Mouse (Mus musculus): ENCODE data around the gene Rab42. TPM values are rescaled to one million over a fixed set of nuclear protein-coding genes. Genes with fewer than 3 reads are reported as not detected.
"Not testable (repeated sequence)": the region's sequence is repeated elsewhere in the genome, so short reads cannot be mapped to it uniquely, and the experiment has no call there.

The Rab42 gene
- total RNA-seq, 2 experiments from 2014 or later: not detected

DNA sequence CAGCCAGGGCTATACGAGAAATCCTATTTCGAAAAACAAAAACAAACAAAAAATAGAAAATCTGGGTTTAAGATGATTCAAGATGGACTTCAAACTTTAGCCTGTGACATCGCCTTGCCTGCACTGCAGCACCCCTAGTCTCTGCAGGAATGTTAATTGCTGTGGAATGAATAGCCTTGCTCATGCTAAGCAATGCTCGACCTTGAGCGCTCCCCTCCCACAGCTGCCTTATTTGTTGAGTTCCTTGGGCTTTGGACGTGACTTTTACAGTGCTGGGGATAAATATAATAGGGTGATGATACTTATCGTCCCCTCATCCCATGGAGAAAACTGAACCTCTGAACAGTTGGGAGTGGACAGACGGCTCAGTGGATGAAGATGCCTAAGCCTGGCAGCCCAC is 12.5 kb upstream of the Rab42 start:
- intact Hi-C loops (cut with DNase I): no loop called here
- DNase-seq: no peak

DNA sequence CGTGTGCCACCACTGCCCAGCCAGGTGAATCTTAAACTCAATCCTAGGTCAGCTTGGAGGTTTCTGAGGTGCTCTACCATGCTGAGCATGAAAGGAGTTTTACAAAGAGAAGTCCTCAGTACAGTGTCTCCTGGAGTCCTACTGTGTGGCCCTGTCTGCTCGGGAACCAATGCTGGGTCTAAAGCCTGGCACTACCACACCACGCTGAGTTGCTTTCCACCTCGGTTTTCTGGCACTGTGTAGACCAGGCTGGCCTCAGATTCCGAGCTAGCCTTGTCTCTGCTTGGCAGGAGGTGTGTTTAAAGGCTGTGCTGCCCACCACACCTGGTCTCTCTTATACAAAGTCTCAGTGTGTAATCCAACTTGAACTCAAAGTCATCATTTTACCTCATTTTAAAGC is 9.4 kb upstream of the Rab42 start:
- no peak for DNase-seq
- intact Hi-C loops (cut with DNase I): no loop called here

DNA sequence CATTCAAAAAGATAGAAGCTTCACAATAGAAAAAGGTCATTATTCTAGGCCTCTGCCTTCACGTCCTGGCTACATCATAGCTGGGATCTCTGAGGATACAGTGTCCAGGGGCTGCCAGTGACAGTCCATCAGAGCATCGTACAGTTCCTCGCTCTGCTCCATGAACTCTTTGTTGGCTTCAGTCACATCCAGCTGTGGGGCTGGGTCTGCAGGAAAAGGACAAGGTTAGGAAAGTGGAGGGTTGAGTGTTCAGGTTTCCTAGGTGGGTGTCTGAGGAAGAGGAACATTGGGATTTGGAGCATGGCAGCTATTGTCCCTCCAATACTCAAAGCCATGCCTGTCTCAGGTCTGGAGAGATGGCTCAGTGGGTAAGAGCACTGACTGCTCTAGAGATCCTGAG is 8.6 kb upstream of the Rab42 start:
- no peak for DNase-seq

DNA sequence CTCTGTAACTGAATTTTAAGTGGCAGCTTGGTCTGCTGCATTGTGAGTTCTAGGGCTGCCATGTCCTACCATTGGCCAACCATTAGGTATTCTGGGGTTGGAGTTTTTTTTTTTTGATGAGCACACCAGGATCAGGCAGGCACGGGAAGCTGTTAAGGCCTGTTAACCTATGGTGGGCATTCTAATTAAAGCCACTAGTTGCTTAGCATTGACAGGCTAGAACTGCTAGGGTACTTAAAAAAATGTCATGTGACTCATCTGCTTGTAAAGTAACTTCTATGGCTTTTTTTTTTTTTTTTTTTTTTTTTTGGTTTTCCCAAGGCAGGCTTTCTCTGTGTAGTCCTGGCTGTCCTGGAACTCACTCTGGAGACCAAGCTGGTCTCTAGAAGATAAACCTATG is 8.0 kb upstream of the Rab42 start:
- no peak for DNase-seq
- intact Hi-C loops (cut with DNase I): no loop called here

More for the DNA sequence above, 8.6 kb upstream of the Rab42 start:
- intact Hi-C loops (cut with DNase I): no loop called here

DNA sequence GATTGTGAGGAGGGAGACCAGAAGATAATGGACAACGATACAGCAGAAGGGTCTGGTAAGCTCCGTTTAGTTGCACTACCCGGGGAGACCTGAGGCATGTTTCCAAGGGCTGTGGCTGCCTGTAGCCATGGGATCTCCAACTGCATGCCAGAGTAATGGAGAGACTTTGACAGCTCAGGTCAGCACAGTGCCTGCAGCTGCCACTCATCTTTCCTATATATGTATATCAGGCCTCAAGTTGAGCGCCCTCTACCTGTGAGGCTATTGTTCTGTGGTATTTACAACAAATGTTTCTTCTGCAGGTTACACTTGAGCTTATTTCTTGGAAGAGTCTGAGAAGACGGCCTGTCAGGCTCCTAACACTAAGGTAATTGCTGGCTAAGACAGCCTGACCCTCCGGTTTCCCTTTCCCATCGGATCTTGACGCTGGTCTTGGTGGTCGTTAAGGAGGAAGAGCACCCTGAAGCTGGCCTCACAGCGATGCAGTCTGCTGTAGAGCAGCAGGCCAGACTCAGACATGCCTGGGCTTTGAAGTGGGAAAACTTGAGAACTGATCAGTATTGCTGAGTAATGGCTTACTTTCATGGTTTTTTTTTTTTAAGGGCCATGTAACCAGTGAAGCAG is 6.8 kb upstream of the Rab42 start:
- intact Hi-C loops (cut with DNase I): loop anchor here (5.0 kb wide), 1 partner anchor 32 kb away; no protein-coding TSS in a partner anchor
- DNase-seq: no peak

DNA sequence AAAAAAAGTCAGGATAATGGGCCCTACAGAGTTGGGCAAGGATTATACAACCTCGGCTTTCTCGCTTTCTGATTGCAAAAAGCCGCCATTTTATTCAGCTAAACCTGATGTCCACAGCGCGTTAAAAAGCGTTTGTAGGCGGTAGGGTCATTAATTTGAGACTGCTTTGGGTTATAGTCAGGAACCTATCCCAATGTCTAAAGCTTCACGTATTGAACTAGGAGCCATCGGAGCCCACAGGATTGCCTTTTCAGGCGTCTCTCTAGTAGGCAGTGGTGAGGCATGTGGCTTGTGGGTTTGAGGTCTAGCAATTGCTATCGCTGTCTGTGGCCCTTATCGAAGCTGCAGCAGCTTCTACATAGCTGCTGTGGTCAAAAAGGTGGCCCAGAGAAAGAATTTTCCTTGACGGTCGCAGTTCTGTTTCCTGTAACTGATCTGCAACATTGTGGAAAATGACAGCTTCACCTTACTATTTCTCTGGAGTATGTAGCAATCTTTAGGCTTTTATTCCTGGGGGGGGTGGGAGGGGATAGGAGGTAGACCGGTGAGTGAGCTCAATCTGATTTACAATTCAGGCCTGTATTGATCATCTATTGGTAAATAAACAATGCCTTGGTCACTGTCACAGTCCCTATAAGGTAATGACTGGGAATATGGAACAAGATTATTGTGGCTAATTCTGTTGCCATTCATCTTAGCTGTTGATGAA is 6.1 kb upstream of the Rab42 start:
- intact Hi-C loops (cut with DNase I): loop anchor here (5.0 kb wide), 1 partner anchor 33 kb away; no protein-coding TSS in a partner anchor
- no peak for DNase-seq

DNA sequence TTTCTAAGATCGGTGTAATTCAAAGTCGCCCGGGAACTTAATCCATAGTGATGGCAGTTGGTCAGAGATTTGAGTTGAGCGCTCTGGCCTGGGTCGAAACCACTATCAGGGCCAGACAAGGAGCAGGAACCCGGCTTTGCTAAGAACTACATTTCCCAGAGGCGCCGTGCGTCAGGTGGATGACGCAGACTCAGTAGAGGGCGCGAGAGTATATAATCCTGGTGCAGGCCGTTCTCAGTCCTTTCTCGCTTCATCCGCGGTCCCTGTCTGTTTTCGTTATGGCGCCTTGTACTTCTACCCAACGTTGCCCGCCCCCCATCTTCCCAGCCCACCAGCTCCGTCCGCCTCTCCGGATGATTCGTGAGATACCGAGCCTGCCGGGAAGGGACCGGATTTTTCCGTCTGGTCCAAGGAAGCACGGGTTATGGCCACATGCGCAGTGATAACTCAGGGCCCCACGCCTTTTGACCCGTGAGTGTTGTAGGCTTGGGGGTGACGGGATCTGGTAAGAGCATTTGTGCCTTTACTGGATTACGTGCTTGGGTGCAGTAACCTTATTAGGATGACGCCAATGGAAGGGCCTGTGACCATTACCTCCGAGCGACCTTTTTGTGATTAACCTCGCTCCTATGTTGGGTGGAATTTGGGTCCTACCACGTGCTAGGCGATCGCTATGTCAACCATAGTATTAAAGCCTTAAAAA is 5.4 kb upstream of the Rab42 start:
- DNase-seq: peak; percentile 85 to 87
- intact Hi-C loops (cut with DNase I): loop anchor here (1.0 to 5.0 kb wide), 2 partner anchors 34 to 38 kb away; no protein-coding TSS in a partner anchor

DNA sequence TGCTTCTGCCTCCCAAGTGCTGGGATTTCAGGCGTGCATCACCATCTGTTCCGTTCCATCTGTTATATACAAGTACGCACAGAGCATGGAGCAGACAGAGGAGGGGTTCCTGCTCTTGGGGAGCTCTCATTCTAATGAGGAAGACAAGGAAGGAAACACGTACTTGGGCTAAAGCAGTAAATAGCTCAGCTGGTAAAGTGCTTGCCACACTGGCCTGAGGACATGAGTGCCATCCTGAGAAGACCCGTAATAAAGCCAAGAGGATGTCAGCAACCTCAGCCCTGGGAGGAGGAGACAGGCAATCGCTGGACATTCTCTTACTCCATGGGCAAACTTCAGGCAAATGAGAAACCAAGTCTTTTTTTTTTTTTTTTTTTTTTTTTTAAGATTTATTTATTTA is 2.8 kb upstream of the Rab42 start:
- intact Hi-C loops (cut with DNase I): loop anchor here (5.0 kb wide), 1 partner anchor 36 kb away; no protein-coding TSS in a partner anchor
- DNase-seq: no peak

DNA sequence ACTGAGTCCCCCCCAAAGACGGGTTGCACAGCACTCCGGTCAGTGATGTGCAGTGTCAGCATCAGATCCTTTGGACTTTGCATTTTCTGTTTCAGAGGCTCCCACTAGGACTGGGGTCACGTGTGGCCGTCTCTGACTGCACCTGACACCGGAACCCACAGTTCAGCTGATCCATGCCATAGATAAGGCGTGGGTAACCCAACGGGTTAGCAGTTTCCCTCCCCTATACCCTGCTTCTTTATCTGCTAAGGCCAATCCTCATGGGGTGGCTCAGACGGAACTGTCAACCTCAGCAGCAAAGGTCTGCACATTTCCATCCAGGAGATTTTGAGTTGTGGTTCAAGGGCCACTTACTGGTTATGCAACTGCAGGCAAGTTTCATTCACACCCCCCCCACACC is 2.1 kb upstream of the Rab42 start:
- no peak for DNase-seq
- intact Hi-C loops (cut with DNase I): loop anchor here (5.0 kb wide), 1 partner anchor 37 kb away; no protein-coding TSS in a partner anchor

DNA sequence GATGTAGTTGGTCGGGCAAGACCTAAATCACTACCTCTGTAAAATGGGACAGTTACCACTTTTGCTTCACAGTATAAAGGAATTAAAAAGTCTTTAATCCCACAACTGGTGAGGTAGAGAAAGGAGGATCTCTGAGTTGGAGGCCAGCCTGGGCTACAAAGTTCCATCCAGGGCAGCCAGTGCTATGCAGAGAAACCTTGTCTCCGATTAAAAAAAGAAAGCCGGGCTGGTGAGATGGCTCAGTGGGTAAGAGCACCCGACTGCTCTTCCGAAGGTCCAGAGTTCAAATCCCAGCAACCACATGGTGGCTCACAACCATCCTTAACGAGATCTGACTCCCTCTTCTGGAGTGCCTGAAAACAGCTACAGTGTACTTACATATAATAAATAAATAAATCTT is 299 bp upstream of the Rab42 start:
- intact Hi-C loops (cut with DNase I): not testable (repeated sequence)

DNA sequence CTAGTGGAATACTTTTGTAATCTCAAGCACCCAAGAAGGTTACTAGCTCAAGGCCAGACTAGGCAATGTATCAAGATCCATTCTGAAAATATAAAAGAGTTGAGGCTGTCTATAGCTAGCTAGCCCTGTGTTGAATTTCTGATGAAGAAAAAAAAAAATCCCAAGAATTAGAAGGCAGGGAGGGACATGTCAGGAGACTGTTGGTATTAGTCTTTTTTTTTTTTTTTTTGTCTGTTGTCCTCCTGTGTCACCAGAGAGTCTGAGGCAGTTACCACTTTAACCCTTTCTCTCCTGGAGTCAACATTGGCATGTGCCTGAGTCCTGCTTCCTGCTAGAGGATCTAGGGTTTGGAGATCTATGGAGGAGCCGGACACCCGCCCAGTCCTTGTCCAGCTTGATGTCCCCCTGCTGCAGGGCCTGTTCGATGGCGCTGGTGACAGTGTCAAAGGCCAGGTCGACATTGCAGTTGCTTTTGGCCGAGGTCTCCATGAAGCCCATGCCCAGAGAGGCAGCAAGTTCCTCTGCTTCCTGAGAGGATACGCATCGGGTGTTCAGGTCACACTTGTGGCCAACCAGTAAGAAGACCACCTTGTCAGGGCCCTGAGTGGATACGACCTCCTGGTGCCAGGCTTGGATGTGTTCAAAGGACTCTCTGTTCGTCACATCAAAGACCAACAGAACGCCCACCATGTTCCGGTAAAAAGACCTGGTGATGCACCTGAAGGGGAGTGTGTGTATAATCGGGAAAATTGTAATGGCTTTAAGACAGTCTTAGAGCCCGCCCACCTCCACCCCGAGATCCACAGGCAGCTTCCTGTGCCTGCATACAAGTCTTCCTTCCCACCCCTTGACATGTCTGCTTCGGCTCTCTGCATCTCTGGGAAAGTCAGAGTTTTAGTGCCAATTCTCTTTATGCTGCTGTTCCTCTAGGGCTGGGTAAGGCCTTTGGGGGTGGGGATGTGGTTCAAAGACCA is 933 bp downstream of the Rab42 start:
- intact Hi-C loops (cut with DNase I): no loop called here
- no peak for DNase-seq

More for the DNA sequence above, 299 bp upstream of the Rab42 start:
- not testable (repeated sequence) for DNase-seq

DNA sequence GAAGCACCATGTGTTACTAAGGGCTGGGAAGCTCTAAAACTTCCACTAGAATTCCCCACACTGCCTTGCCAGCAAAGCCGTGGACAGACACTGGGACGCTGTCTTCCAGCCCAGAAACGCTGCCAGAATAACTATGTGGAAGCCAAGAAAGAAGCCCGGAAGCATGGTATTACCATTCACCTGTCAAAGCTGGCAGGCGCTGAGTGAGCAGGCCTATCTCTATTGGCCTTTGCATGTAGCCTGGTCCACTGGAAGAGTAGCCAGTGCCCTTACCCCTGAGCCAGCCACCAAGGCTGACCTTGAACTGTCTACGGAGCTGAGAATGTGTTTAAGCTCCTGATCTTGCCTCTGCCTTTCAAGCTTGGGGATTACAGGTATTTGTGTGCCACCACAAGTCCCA is 1.7 kb downstream of the Rab42 start:
- intact Hi-C loops (cut with DNase I): no loop called here
- peak in 1 of 2 experiments; percentile 15 for DNase-seq

DNA sequence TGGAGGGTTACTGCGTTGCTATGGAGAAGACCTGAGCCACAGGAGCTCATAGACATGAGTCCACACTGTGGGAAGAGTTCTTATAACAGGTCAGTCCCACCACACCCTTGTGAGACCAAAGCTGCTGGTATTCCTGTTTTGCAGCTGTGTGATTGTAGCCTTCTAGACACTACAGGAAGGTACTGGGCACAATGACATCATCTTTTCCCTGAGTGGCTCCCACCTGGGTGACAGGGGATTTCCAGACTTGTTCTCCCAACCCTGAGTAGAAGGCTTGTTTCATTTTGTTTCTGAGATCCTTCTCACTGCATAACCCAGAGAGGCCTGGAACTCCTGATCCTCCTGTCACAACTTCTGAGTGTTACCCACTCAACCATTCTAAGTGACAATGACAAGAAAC is 3.3 kb downstream of the Rab42 start:
- DNase-seq: no peak
- intact Hi-C loops (cut with DNase I): loop anchor here (5.0 to 10.0 kb wide), 2 partner anchors 107 to 215 kb away; partner anchors contain the start of gene Sesn2

DNA sequence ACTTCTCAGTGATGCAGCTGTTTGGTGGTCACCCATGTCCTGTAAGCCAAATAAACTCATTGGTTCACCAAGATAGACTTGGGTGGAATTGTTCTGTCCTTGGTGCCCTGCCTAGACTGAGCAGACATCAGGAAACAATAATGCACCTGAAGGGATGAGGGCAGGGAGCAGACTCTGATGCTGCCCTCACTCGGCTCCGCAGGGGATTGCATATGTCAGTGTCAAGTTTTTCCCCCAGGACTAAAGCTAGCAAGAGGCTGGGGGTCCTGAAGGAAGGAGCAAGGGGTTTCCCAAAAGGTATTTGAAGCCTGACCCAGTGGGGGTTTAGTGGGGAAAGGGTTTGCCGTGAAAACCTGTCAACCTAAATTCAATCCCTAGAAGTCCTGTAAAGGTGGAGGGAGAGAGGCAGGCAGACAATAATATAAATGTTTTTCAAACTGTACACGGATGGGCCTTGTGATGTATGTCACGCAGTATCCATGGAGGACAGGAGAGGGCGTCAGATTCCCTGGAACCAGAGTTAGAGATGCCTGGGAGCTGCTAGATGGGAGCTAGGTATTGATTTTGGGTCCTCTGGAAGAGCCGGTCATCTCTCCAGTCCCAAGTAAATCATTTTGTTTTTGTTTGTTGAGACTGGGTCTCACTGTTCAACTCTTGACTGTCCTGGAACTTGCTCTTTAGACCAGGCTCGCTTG is 7.3 kb downstream of the Rab42 start:
- no peak for DNase-seq
- intact Hi-C loops (cut with DNase I): loop anchor here (5.0 to 10.0 kb wide), 2 partner anchors 111 to 219 kb away; partner anchors contain the start of gene Sesn2

DNA sequence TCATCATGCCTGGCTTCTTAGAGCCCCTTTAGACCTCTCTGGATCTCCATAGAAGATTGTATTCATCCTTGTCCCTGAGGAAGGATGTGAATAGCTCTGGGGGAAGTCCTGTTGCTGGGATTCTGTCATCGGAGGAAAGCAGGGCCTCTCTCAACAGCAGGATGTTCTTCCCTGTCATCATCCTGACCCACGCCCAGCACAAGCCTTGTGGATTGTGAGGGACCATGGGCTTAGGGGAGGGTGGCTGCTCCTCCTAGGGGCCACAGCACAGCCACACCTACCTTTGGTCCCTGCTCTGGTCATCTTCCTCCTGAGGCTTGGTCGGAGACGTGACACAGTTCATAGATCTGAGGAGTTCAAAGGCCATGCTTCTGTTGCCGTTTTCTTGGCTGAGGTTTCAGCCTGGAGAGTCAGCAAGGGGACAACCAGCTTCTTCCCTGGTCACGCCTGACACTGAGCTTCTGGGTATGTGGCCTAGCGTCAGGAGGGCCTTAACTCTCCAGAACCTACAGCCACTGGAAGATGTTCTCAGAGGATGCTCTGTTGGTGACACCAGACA is 9.4 kb downstream of the Rab42 start:
- intact Hi-C loops (cut with DNase I): loop anchor here (2.0 to 10.0 kb wide), 2 partner anchors 51 to 221 kb away; partner anchors contain the start of gene Sesn2
- no peak for DNase-seq

DNA sequence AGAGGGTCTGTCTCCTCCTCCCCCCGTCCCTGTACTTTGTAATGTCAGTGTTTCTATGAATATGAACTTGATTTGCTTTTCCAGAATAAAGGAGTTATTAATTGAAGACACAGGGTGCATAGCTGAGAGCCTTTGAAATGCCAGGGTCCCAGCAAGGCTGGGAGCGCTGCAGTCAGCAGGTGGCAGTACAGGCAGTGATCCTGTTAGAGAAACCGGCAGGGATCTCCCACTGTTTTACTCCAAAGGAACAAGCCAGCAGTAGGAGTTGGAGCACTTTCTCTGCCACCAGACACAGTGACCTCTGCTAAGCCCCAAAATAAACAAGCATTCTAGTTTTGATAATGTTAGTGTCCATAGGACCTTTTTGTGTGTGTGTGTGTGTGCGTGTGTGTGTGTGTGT is 10.2 kb downstream of the Rab42 start:
- intact Hi-C loops (cut with DNase I): loop anchor here (2.0 to 10.0 kb wide), 2 partner anchors 52 to 222 kb away; partner anchors contain the start of gene Sesn2
- peak in 1 of 2 experiments; percentile 44 for DNase-seq

DNA sequence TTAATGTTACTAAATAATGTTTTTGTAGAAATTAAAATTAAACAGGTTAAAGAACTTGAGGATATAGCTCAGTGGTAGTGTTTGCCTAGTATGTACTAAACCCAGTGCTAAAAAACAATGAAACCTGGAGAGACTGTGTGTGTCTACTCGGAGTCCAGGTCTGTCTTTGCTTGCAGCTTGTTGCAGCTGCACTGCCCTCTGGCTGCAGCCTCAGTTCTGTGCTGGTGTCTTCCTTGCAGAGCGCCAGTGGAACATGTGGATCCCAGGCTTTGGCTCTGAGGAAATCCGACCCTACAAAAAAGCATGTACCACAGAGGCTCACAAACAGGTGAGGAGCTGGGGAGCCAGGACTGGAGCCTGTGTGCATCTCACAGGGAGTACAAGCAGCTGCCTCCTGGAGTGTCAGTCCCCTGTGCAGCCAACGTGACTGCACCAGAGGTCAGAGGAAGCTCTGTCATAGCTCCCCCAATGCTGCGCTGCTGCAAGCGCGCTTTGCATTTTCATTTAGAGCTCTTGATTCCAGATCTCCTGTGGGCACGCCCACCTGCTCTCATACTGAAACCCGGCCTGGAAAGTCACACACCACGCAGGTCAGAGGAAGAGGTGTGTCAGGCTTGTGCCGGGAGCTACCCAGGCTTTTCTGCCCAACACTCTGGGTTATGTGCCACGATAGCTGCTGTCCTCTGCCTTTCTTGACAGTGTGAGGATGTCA is 11.4 kb downstream of the Rab42 start:
- DNase-seq: no peak
- intact Hi-C loops (cut with DNase I): loop anchor here (2.0 to 10.0 kb wide), 2 partner anchors 53 to 223 kb away; partner anchors contain the start of gene Sesn2

DNA sequence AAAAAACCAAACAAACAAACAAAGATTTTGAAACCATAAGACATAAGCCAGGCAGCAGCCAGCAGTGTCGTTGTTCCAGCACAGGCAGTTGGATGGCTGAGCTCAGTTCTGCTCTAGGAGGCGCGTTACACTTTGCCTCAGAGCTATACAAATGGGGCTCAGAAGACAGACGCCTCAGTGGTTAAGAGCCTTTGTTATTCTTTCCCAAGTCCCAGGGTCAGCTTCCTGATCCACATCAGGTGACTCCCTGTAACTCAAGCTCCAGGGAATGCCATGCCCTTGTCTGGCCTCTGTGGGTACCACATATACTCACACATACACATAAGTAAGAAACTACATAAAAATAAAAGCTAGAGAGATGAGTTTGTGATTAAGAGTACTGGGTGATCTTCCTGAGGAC is 12.1 kb downstream of the Rab42 start:
- intact Hi-C loops (cut with DNase I): loop anchor here (10.0 kb wide), 1 partner anchor 224 kb away; the partner anchor contains the start of gene Sesn2
- no peak for DNase-seq

Data from gastrocnemius, postnatal 36 days (tissue).